Mouse (Mus musculus): ENCODE measurements around the gene Pigu. TPM values are rescaled to one million over a fixed set of nuclear protein-coding genes. Genes with fewer than 3 reads are reported as not detected.
A peak's percentile ranks its signal among the peaks of the same experiment; 100 is the strongest.

Pigu gene
- total RNA-seq, 2 experiments from 2014 or later = 27.2 to 28.4 TPM

GRCm38 (mm10) chr2:155382332-155382700 is 25.1 kb upstream of the Pigu start:
- DNase-seq (ENCODE audit: extremely low spot score in 1 of 2, low spot score in 2 of 2) = no peak
- intact Hi-C loops (cut with DNase I) = loop anchor here (1.0 to 5.0 kb wide), 2 partner anchors 106 to 145 kb away; partner anchors contain the start of genes Dynlrb1 and Map1lc3a
- TF ChIP-seq CTCF (IDR thresholded peaks at IDR 0.05) = no peak
- Histone ChIP-seq H3K27ac (peak overlapping the region; percentile 100), H3K4me3 (peak overlapping the region; percentile 82)

- intact Hi-C loops (cut with DNase I) = loop anchor here (1.0 to 5.0 kb wide), 3 partner anchors 24 to 144 kb away; partner anchors contain the start of genes Dynlrb1, Map1lc3a and Pigu
Observed at GRCm38 (mm10) chr2:155381643-155382331, 24.6 kb upstream of the Pigu start.

GRCm38 (mm10) chr2:155381060-155381437 is 23.8 kb upstream of the Pigu start:
- intact Hi-C loops (cut with DNase I) = loop anchor here (1.0 to 5.0 kb wide), 2 partner anchors 24 to 144 kb away; partner anchors contain the start of genes Dynlrb1 and Pigu
- peak overlapping the region; percentile 82 for H3K4me3 ChIP-seq
- DNase-seq (ENCODE audit: extremely low spot score in 1 of 2, low spot score in 2 of 2) = no peak
- H3K27ac ChIP-seq = peak overlapping the region; percentile 100
- no peak for TF ChIP-seq CTCF (IDR thresholded peaks at IDR 0.05)

More at GRCm38 (mm10) chr2:155381643-155382331, 24.6 kb upstream of the Pigu start:
- peak overlapping the region; percentile 100 for H3K27ac ChIP-seq
- peak; percentile 98 for DNase-seq (ENCODE audit: extremely low spot score in 1 of 2, low spot score in 2 of 2)
- no peak for TF ChIP-seq CTCF (IDR thresholded peaks at IDR 0.05)
- peak overlapping the region; percentile 82 for H3K4me3 ChIP-seq

GRCm38 (mm10) chr2:155380261-155381059 is 23.2 kb upstream of the Pigu start, which contains the start of gene Trp53inp2:
Trp53inp2 (plus strand) TSS chr2:155381059.
- DNase-seq (ENCODE audit: extremely low spot score in 1 of 2, low spot score in 2 of 2) = no peak
- no peak for TF ChIP-seq CTCF (IDR thresholded peaks at IDR 0.05)
- Histone ChIP-seq H3K27ac (peak within 1 kb of the TSS; percentile 100), H3K4me3 (peak within 1 kb of the TSS; percentile 82)
- intact Hi-C loops (cut with DNase I) = loop anchor here (1.0 to 5.0 kb wide), 2 partner anchors 23 to 143 kb away; partner anchors contain the start of genes Dynlrb1 and Pigu

GRCm38 (mm10) chr2:155376191-155376590 is 19.0 kb upstream of the Pigu start:
- DNase-seq (ENCODE audit: extremely low spot score in 1 of 2, low spot score in 2 of 2) = no peak
- no peak for TF ChIP-seq CTCF (IDR thresholded peaks at IDR 0.05)
- Histone ChIP-seq H3K27ac (no peak overlapping the region), H3K4me3 (no peak overlapping the region)
- intact Hi-C loops (cut with DNase I) = no loop called here

- Histone ChIP-seq H3K4me3 (no peak overlapping the region), H3K27ac (no peak overlapping the region)
- no peak for DNase-seq (ENCODE audit: extremely low spot score in 1 of 2, low spot score in 2 of 2)
- no peak for TF ChIP-seq CTCF (IDR thresholded peaks at IDR 0.05)
- intact Hi-C loops (cut with DNase I) = no loop called here
Observed at GRCm38 (mm10) chr2:155374521-155374920, 17.3 kb upstream of the Pigu start.

GRCm38 (mm10) chr2:155373886-155374285 is 16.7 kb upstream of the Pigu start:
- DNase-seq (ENCODE audit: extremely low spot score in 1 of 2, low spot score in 2 of 2) = no peak
- Histone ChIP-seq H3K4me3 (no peak overlapping the region), H3K27ac (no peak overlapping the region)
- intact Hi-C loops (cut with DNase I) = no loop called here
- TF ChIP-seq CTCF (IDR thresholded peaks at IDR 0.05) = no peak

GRCm38 (mm10) chr2:155373302-155373701 is 16.1 kb upstream of the Pigu start:
- Histone ChIP-seq H3K4me3 (no peak overlapping the region), H3K27ac (no peak overlapping the region)
- no peak for TF ChIP-seq CTCF (IDR thresholded peaks at IDR 0.05)
- intact Hi-C loops (cut with DNase I) = no loop called here
- DNase-seq (ENCODE audit: extremely low spot score in 1 of 2, low spot score in 2 of 2) = no peak

GRCm38 (mm10) chr2:155372451-155372850 is 15.2 kb upstream of the Pigu start:
- no peak for TF ChIP-seq CTCF (IDR thresholded peaks at IDR 0.05)
- Histone ChIP-seq H3K27ac (no peak overlapping the region), H3K4me3 (no peak overlapping the region)
- intact Hi-C loops (cut with DNase I) = no loop called here
- no peak for DNase-seq (ENCODE audit: extremely low spot score in 1 of 2, low spot score in 2 of 2)

GRCm38 (mm10) chr2:155369333-155369883 is 12.2 kb upstream of the Pigu start:
- no peak for DNase-seq (ENCODE audit: extremely low spot score in 1 of 2, low spot score in 2 of 2)
- H3K27ac ChIP-seq = peak overlapping the region; percentile 45; the same call in 1 of the 2 replicates
- intact Hi-C loops (cut with DNase I) = no loop called here
- H3K4me3 ChIP-seq = no peak overlapping the region
- no peak for TF ChIP-seq CTCF (IDR thresholded peaks at IDR 0.05)

GRCm38 (mm10) chr2:155367635-155368284 is 10.5 kb upstream of the Pigu start:
- H3K4me3 ChIP-seq = no peak overlapping the region
- intact Hi-C loops (cut with DNase I) = no loop called here
- no peak overlapping the region for H3K27ac ChIP-seq
- TF ChIP-seq CTCF (IDR thresholded peaks at IDR 0.05) = no peak
- no peak for DNase-seq (ENCODE audit: extremely low spot score in 1 of 2, low spot score in 2 of 2)

Data from left cerebral cortex, adult 2 months (tissue).